Mouse (Mus musculus) cerebellum, adult 2 months (tissue): ENCODE results near the gene Tmem50a.

Experiments
- CTCF ChIP-seq: fragments of 200-500 bp; IDR thresholded peaks from 2 replicates; pipeline ENCODE4 v1.5.1; 2011; ENCODE audit warnings: low read depth, mild to moderate bottlenecking, control low read depth, low read length, moderate library complexity, borderline replicate concordance; ENCODE audit not compliant: insufficient read depth
- POLR2A ChIP-seq: fragments of 200-500 bp; IDR thresholded peaks from 2 replicates; pipeline ENCODE4 v1.6.1; 2011; ENCODE audit warnings: low read length, control low read depth, borderline replicate concordance; ENCODE audit not compliant: insufficient read depth

DNA sequence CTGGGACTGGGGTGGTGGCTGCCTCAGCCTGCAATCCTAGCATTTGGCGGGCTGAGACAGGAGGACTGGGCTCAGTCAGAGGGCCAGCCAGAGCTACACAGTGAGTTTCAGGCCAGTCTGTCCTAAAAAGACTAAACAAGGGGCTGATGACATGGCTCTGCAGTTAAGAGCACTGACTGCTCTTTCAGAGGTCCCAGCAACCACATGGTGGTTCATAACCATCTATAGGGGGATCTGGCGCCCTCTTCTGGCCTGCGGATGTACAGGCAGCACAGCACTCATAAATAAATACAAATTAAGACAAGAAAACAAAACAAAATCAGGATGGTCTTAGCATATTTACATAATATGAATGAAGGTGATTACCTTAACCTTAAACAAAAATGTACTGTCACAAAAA, 1.4 kb downstream of the Tmem50a start:
- peak; percentile 69 for TF ChIP-seq CTCF
- no peak for TF ChIP-seq POLR2A
